Mouse (Mus musculus): ENCODE measurements at regions not wholly inside any gene's neighbourhood (a gene's known extent, or its start where the extent isn't known, plus 50 kb on each side); places are given as distances from the start of the nearest gene placed in this dataset.

- DNase-seq: no peak
These were observed 114.4 kb upstream of the Cdh6 start for GRCm38 (mm10) chr15:13287878-13288277.

- DNase-seq: no peak
These were observed 111.9 kb upstream of the Cdh6 start for GRCm38 (mm10) chr15:13285355-13285754.

GRCm38 (mm10) chr15:13284219-13284618 lies 110.7 kb upstream of the Cdh6 start:
- DNase-seq: no peak

GRCm38 (mm10) chr15:13283106-13283505 lies 109.6 kb upstream of the Cdh6 start:
- DNase-seq: no peak

- DNase-seq: no peak
These were observed 103.4 kb upstream of the Cdh6 start for GRCm38 (mm10) chr15:13276909-13277235.

DNA sequence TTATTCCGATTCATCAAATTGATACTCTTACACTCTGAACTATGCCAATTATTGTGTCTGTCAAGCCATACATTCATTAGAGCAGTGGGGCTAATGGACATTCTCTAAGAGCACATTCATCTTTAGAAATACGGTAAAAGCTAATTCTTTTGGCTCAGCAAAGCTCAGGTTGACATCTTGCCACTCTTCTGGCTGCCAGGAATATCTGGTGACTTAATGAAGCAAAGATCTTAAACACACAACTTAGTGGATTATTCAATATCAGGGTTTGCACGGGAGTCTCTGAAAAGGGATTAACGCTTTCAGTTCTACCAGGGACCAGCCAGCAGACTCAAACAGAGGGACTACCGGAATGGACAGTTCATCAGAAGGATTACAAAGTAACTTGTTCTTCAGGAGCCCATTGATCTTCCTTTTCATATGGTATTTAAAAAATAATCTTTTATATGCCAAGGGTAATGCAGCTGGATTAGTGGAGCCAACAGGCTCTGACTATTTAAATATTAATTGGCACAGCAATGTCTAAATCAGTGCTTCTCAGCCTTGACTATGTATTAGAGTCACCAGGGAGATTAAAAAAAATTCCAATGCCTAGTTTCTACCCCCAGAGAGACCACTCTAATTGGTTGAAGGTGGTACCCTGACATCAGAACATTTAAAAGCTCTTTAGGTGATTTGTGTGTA lies 102.9 kb upstream of the Cdh6 start:
- no peak for DNase-seq

DNA sequence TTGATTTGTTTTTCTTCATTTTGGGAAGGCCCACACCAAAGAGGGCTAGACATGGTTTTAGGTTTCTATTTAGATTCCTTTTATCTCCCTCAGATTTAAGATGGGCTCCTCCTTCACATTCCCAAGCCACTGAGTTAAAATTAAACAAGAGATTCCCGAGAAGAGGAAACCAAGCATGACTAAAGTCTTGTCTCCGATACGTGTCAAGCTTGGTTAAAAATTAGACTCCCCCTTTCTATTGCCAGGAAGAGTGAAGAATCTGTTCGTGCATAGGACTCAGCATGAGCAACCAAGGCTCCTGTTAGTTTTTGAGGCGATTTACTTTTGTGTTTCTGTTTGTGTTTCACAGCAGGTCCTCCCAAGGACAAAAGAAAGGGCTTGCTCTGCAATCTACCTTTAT lies 101.9 kb upstream of the Cdh6 start:
- DNase-seq: no peak

DNA sequence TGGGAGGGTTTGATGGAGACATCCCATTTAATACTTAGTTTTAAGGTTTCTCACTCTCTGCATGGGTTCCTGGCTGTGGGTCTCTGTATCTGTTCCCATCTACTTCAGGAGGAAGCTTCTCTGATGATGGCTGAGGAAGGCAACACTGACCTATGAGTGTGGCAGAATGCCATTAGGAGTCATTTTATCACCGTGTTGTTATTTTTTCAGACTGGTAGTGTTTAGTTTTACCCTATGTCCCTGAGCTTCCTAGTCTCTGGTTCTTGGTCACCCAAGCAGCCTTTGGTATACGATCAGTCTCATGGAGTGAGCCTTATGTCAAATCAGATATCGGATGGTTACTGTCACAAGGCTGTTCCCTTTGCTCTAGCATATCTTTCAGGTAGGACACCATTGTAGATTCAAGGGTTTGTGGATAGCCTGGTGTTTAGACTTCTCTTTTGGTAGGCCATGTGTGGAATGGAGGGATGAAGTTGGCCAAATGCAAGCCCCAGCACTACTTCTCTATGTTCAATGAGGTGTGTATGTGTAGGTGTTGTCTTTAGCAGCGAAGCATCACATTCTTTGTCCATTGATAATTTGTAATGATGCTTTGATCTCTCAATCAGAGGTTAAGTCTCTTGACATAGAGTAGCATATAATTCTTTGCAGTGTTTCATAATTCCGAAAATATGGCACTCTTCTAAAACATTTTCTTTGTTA lies 101.0 kb upstream of the Cdh6 start:
- no peak for DNase-seq

GRCm38 (mm10) chr15:13246053-13246696 lies 72.7 kb upstream of the Cdh6 start:
- no peak for DNase-seq

GRCm38 (mm10) chr15:13244306-13244705 lies 70.8 kb upstream of the Cdh6 start:
- no peak for DNase-seq

DNA sequence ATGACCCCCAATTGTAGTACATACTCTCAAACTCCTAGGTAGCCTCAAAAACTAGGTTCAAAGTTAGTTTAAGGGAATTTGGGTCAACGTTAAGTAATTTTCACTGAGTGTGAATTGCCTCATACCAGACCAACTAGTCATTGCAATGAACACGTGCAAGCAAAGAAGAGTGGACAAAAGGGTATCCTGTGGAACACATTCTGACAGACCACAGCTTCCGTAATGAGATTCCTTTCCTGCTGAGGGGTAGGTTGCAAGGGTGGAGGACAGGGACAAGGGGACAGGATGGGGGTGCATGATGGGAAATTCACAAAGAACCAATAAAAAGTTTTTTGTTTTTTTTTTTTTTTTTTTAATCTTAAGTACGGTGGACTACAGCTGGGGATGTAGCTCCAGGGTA lies 70.1 kb upstream of the Cdh6 start:
- no peak for DNase-seq

DNA sequence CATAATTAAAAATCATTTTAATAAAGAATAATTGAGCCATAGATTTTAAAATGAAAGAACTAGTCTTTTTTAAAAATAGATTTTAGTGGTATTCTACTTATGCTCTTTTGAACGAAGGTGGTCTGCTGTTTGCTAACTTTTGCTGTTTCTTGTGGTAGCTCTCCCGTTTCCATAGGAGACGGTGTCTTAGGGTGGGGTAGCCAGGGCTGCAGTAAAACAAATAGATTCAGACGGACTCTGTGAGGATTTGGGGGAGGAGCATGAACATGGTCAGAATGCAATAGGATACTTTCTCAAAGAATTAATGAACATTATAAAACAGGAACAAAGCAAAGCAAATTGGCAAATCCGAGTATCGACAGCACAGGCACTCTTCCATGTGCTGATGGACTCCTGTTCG lies 67.5 kb upstream of the Cdh6 start:
- no peak for DNase-seq

GRCm38 (mm10) chr15:13236869-13237507 lies 63.5 kb upstream of the Cdh6 start:
- no peak for DNase-seq

DNA sequence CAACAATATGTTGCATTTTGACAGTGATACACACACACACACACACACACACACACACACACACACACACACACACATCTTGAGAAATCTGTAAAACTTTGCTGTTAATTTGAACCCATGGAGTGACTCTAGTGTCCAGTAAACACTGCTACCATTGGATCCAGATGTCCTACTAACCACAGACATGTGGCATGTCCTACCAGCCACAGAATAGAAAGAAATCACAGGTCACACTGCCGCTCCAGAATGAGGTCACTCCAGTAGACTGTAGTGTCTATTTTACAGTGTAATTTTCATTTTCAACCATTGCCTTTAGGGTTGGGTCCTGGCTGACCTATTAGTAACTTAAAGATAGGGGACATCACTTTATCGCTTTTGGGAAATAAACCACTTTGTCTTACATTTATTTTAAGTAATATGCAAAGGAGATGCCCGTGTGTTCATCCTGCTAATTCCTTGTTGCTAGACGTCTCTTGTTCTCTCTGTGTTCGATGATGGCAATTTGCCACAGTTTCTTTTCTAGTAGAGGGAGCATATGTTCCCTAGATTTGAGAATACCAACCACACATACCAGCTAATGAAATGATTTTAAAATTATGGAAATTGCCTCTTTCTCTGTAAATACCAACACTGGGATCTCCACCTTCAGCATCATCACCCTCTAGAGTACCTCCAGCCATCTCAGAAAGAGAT lies 59.2 kb upstream of the Cdh6 start:
- DNase-seq: no peak

DNA sequence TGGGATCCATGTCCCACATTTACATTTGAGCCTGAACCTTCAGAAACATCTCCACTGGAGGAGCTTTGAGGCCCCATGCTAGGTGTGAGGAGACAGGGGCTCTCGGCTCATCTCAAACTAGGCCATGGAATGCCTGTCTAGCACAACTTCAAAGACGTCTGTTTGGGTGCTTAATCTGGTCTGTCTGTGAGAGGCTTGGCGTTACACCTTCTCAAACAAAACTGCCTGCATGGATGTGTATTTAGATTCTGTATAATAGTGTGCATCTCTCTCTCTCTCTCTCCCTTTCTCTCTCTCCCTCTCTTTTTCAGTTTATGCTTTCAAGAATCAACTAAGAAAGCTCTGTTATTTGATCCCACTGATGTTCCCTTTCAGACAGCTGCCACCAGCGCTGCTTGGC lies 58.1 kb upstream of the Cdh6 start:
- DNase-seq: no peak

GRCm38 (mm10) chr15:13228125-13228524 lies 54.6 kb upstream of the Cdh6 start:
- no peak for DNase-seq

All from cerebellum, adult 18-20 months (tissue).